Mouse (Mus musculus) stomach, postnatal 0 days (tissue): ENCODE data around the gene Tgds.

ENCODE experiments used
- CTCF ChIP-seq: IDR thresholded peaks from 2 replicates; pipeline ENCODE4 v1.5.1; 2016; ENCODE audit warnings: antibody characterized with exemption, low read depth, mild to moderate bottlenecking, moderate library complexity
- EP300 ChIP-seq: optimal IDR thresholded peaks from 2 replicates; pipeline ENCODE3; 2016; ENCODE audit warnings: antibody characterized with exemption

DNA sequence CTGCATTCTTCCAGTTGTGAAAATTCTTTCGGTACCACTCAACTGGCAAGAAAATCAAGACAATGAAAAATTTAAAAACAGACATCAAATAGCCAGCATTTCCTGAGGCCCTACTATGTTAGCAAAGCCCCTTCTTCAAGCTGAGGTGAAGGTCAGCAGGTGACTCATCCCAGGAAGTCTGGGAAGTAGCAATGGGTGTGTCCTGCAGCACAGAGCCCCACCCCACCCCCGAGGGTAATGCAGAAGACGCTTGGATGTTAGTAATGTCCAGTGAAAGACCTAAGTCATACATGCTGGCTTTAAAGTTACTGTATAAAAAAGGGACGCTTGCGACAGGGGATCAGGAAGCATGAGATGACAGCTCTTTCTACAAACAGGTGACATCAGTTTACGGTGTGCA lies 19.4 kb downstream of the Tgds start:
- TF ChIP-seq CTCF (no peak), EP300 (no peak)
